Mouse (Mus musculus) cerebellum, adult (tissue): Measurements from ENCODE around the gene D430041D05Rik.

ENCODE experiments used
- ATAC-seq: cut with Nextera tagmentation; 2 replicates; pipeline ENCODE4 v1.9.2; 2017; ENCODE audit warnings: mild to moderate bottlenecking, moderate library complexity, mixed read lengths; ENCODE audit not compliant: insufficient number of reproducible peaks, low FRiP score, low TSS enrichment

Gene D430041D05Rik

GRCm38 (mm10) chr2:104410963-104411545 is at the start of gene D430041D05Rik:
TSS of gene D430041D05Rik (minus strand) at chr2:104411013.
- no peak for ATAC-seq

GRCm38 (mm10) chr2:104460021-104460420 is 49.2 kb upstream of the D430041D05Rik start:
- ATAC-seq = no peak

GRCm38 (mm10) chr2:104458569-104459332 is 47.9 kb upstream of the D430041D05Rik start:
- no peak for ATAC-seq

- ATAC-seq = no peak
Observed at GRCm38 (mm10) chr2:104457106-104457505, 46.3 kb upstream of the D430041D05Rik start.

GRCm38 (mm10) chr2:104450685-104451084 is 39.9 kb upstream of the D430041D05Rik start:
- no peak for ATAC-seq

GRCm38 (mm10) chr2:104449191-104449590 is 38.4 kb upstream of the D430041D05Rik start:
- ATAC-seq = no peak

- no peak for ATAC-seq
Observed at GRCm38 (mm10) chr2:104448201-104448600, 37.4 kb upstream of the D430041D05Rik start.

- ATAC-seq = no peak
Observed at GRCm38 (mm10) chr2:104446016-104446415, 35.2 kb upstream of the D430041D05Rik start.

DNA sequence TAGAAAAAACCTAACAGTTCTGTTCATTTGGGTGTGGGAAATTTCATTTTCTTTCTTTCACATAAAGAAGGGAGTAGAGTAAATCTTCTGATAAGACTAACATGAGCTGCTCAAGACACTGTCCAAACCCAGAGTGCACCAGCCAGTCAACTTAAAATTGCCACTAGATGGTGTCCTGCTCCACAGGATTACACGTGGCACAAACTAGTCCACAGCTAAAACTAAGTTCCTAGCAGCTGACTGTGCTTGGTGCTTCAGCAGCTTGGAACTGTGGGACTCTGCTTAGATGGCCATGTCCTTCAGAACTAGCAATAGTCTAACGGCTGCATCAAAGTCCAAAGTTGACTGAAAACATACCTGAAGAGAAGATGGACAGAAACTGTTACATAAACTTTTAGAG is 34.0 kb upstream of the D430041D05Rik start:
- peak; percentile 70 for ATAC-seq

GRCm38 (mm10) chr2:104442341-104442740 is 31.5 kb upstream of the D430041D05Rik start:
- no peak for ATAC-seq

DNA sequence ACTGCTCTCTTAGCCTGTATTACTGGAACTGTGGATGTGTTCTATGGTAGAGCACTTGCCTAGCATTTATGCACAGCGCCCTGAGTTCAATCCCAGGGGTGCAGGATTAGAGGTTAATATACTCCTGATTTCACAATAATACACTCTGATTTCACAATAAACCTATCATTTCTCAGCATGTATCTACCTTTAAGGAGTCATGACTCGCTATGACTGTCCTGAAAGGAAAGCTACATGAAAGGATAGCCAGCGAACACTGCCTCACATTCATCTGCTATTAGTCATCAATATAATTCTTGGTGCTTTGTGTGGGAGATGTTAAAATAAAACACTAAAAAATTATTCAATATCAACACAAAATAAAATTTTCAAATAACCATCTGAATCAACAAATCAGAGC is 25.4 kb upstream of the D430041D05Rik start:
- ATAC-seq = no peak

DNA sequence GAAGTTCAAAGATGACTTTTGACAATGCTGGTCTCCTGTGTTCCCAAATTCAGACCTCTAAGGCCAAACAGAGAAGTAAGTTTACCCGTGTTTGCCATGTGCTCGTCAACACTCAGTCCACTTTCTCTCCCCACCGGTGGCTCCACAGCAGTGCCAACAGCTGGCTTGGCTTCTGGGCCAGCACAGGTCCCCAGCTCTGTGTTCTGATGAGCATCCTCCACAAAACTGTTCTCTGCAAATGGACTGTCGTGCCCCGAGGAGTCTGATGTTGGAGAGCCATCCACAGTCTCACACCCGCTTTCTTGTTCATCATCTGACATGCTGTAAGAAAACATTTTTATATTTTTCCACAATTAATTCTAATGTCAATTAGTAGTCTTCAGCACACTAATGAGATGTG is 20.3 kb upstream of the D430041D05Rik start:
- ATAC-seq = no peak

GRCm38 (mm10) chr2:104430566-104430965 is 19.8 kb upstream of the D430041D05Rik start:
- no peak for ATAC-seq

DNA sequence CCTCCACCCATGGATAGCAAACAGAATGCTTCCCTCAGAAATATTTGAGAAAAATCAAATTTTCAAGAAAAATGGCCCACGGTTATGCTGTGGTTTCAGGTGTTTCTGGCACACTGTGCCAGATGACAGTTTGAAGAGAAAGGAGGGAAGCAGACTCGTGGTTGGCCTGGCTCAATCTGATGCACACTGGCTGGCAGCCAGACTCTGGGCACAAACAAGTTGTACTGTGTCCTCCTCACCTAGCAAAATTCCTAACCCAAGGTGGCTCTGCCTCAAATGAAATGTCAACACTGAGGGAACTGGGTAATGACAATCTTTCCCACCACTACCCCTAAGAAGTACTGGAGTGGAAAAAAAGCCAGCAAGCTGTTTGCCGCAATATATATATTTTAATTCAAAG is 15.3 kb upstream of the D430041D05Rik start:
- peak; percentile 57; the same call in 1 of the 2 replicates for ATAC-seq

DNA sequence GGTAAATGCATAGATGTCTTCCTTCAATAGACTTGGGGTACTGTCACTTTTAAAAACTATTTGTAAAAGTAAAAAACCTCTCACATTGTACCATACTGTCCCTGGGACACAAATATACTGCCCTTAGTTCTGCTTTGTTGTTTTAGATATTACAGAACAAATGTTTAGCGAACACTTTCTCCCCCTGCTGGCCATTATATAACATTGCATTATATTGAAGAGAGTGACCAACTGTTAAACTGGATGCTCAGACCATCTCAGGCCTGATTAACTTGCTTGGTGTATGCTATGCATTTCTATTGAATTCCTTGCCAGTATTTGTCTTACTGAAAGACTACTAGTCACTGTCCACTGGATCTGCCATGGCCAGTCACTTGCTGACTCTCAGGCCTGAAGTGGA is 11.4 kb upstream of the D430041D05Rik start:
- ATAC-seq = peak; percentile 58

- no peak for ATAC-seq
Observed at GRCm38 (mm10) chr2:104420805-104421204, 10.0 kb upstream of the D430041D05Rik start.

GRCm38 (mm10) chr2:104419999-104420398 is 9.2 kb upstream of the D430041D05Rik start:
- ATAC-seq = no peak

GRCm38 (mm10) chr2:104419411-104419810 is 8.6 kb upstream of the D430041D05Rik start:
- no peak for ATAC-seq

DNA sequence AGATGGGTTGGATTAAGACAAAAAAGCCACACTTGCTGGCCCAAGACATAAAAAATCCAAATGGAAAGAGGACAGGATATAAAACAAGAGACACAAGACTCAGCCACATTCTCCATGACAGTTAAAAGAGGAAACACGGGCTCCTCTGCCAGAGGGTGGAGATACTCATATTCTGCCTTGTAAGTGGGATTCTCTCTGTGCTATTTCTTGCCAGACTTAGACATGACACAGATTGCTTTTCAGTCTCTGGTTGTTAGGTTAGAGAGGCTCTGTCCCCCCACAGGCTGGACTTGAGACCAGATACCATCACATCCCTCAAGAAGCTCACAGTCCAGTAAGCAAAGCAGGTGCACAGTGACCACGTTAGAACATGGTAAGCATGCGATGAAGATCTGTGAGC is 2.2 kb upstream of the D430041D05Rik start:
- ATAC-seq = no peak

GRCm38 (mm10) chr2:104412496-104412895 is 1.7 kb upstream of the D430041D05Rik start:
- no peak for ATAC-seq

DNA sequence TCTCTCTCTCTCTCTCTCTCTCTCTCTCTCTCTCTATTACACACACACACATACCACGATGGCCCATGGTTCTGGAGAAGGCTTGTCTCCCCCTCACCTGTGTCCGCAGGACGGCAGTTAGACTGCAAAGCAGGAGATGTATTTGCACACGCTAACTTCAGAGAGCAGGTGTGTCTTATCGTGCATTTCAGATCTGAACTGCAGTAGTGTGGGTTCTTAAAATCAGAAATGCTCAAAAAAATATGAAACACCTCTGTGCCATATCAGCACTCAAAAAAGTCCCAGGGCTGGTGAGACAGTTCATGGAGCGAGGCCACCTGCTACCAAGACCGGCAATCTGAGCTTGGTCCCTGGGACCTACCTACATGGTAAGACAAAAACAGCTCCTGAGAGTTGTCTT is 993 bp upstream of the D430041D05Rik start:
- no peak for ATAC-seq
